Mouse (Mus musculus) frontal cortex, postnatal 25 days (tissue): ENCODE results near the gene Olfr951.

Experiments used
- DNase-seq, 2 experiments: peaks; one replicate each; pipeline ENCODE4 v3.0.0; 2022; ENCODE audit warnings: low spot score in 2 of 2

Gene Olfr951

DNA sequence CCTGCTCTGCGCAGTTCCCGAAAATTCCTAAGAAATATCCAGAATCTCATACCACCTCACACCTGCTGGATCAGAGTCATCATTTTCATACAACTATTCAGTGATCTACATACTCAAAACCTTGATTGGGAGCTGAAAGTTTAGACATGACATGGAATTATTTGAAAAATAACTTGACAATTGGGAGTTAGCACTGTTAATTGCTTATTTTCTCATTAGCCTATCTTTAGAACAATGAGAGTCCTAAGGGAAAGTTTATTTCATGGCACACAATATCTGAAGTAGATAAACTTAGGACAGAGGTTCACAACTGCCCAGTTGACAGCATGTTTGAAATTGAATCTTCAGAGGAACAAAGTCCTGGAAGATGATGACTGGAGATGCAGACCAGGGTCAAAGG, at the start of gene Olfr951:
Gene Olfr951 (plus strand): TSS at position 301 of the 400 bp plus-strand sequence.
- no peak for DNase-seq

DNA sequence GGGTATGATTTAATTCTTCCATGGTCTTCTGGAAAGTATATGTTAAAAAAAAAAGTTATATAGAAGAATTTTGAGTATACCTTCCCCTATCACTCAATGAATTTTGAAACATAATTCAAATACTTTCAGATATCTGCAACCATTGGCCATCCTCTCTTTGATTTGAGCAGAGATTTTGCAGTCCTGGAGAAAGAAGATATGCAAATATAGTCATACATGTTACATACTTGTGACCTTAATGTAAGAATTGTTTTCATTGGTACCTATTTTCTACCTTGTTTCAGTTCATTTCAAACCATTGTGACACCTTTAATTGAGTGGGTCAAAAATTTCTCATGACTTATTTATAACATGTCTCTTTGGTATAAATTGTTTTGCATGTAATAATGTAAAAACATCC, 39.8 kb downstream of the Olfr951 start, which contains the start of gene Olfr952:
Gene Olfr952 (minus strand): TSS at position 101 of the 400 bp plus-strand sequence.
- no peak for DNase-seq
